Mouse (Mus musculus): ENCODE measurements around the gene Fgfbp1.

Fgfbp1 gene

GRCm38 (mm10) chr5:43981620-43982019 is at the start of gene Fgfbp1:
Gene Fgfbp1, minus strand, starts transcription at chr5:43981779.
- in situ Hi-C loops (cut with MboI, MseI) = no loop called here

- in situ Hi-C loops (cut with MboI, MseI) = no loop called here
Observed at GRCm38 (mm10) chr5:43998295-43998989, 16.9 kb upstream of the Fgfbp1 start.

- in situ Hi-C loops (cut with MboI, MseI) = no loop called here
Observed at GRCm38 (mm10) chr5:43997626-43998025, 16.0 kb upstream of the Fgfbp1 start.

- in situ Hi-C loops (cut with MboI, MseI) = no loop called here
Observed at GRCm38 (mm10) chr5:43996162-43996561, 14.6 kb upstream of the Fgfbp1 start.

GRCm38 (mm10) chr5:43994981-43995380 is 13.4 kb upstream of the Fgfbp1 start:
- in situ Hi-C loops (cut with MboI, MseI) = loop anchor here (5.0 kb wide), 1 partner anchor 73 kb away; no protein-coding TSS in a partner anchor

- in situ Hi-C loops (cut with MboI, MseI) = loop anchor here (5.0 kb wide), 1 partner anchor 68 kb away; no protein-coding TSS in a partner anchor
Observed at GRCm38 (mm10) chr5:43990316-43990715, 8.7 kb upstream of the Fgfbp1 start.

- in situ Hi-C loops (cut with MboI, MseI) = no loop called here
Observed at GRCm38 (mm10) chr5:43989017-43989416, 7.4 kb upstream of the Fgfbp1 start.

GRCm38 (mm10) chr5:43986212-43986611 is 4.6 kb upstream of the Fgfbp1 start:
- in situ Hi-C loops (cut with MboI, MseI) = no loop called here

GRCm38 (mm10) chr5:43982896-43983295 is 1.3 kb upstream of the Fgfbp1 start:
- in situ Hi-C loops (cut with MboI, MseI) = no loop called here

GRCm38 (mm10) chr5:43980397-43980796 is 1.2 kb downstream of the Fgfbp1 start:
- in situ Hi-C loops (cut with MboI, MseI) = no loop called here

GRCm38 (mm10) chr5:43976821-43977561 is 4.6 kb downstream of the Fgfbp1 start:
- in situ Hi-C loops (cut with MboI, MseI) = loop anchor here (5.0 kb wide), 2 partner anchors 35 to 75 kb away; no protein-coding TSS in a partner anchor

GRCm38 (mm10) chr5:43974166-43974565 is 7.4 kb downstream of the Fgfbp1 start:
- in situ Hi-C loops (cut with MboI, MseI) = no loop called here

GRCm38 (mm10) chr5:43971156-43971555 is 10.4 kb downstream of the Fgfbp1 start:
- in situ Hi-C loops (cut with MboI, MseI) = no loop called here

- in situ Hi-C loops (cut with MboI, MseI) = no loop called here
Observed at GRCm38 (mm10) chr5:43970532-43970931, 11.0 kb downstream of the Fgfbp1 start.

GRCm38 (mm10) chr5:43968634-43969033 is 12.9 kb downstream of the Fgfbp1 start:
- in situ Hi-C loops (cut with MboI, MseI) = no loop called here

- in situ Hi-C loops (cut with MboI, MseI) = no loop called here
Observed at GRCm38 (mm10) chr5:43961056-43961455, 20.5 kb downstream of the Fgfbp1 start.

GRCm38 (mm10) chr5:43959884-43960440 is 21.6 kb downstream of the Fgfbp1 start:
- in situ Hi-C loops (cut with MboI, MseI) = no loop called here

GRCm38 (mm10) chr5:43953241-43953640 is 28.3 kb downstream of the Fgfbp1 start:
- in situ Hi-C loops (cut with MboI, MseI) = no loop called here

- in situ Hi-C loops (cut with MboI, MseI) = no loop called here
Observed at GRCm38 (mm10) chr5:43948748-43949275, 32.8 kb downstream of the Fgfbp1 start.

GRCm38 (mm10) chr5:43948111-43948743 is 33.4 kb downstream of the Fgfbp1 start:
- in situ Hi-C loops (cut with MboI, MseI) = no loop called here

- in situ Hi-C loops (cut with MboI, MseI) = no loop called here
Observed at GRCm38 (mm10) chr5:43947330-43947977, 34.1 kb downstream of the Fgfbp1 start.
